Mouse (Mus musculus) ZHBTc4 (cell line): ENCODE results near the gene Chst1.

Experiments used
- DNase-seq: peaks from one replicate; pipeline ENCODE4 v3.0.0-alpha.2; 2011; ENCODE audit warnings: low read depth, low spot score

Chst1 gene

GRCm38 (mm10) chr2:92608810-92609581, 9.5 kb downstream of the Chst1 start:
- DNase-seq = peak; percentile 80

GRCm38 (mm10) chr2:92609704-92610379, 10.3 kb downstream of the Chst1 start:
- no peak for DNase-seq

- peak; percentile 32 for DNase-seq
Observed at GRCm38 (mm10) chr2:92613645-92614044, 14.1 kb downstream of the Chst1 start.

- no peak for DNase-seq
Observed at GRCm38 (mm10) chr2:92614106-92614505, 14.6 kb downstream of the Chst1 start.

- DNase-seq = no peak
Observed at GRCm38 (mm10) chr2:92617077-92617756, 17.7 kb downstream of the Chst1 start.

GRCm38 (mm10) chr2:92618016-92618415, 18.5 kb downstream of the Chst1 start:
- DNase-seq = no peak

GRCm38 (mm10) chr2:92627633-92628032, 28.1 kb downstream of the Chst1 start:
- DNase-seq = no peak

GRCm38 (mm10) chr2:92630799-92631198, 31.3 kb downstream of the Chst1 start:
- DNase-seq = no peak

- DNase-seq = no peak
Observed at GRCm38 (mm10) chr2:92632027-92632426, 32.5 kb downstream of the Chst1 start.

GRCm38 (mm10) chr2:92640555-92640954, 41.0 kb downstream of the Chst1 start:
- DNase-seq = peak; percentile 97

GRCm38 (mm10) chr2:92645282-92646037, 46.0 kb downstream of the Chst1 start:
- DNase-seq = peak; percentile 22

- DNase-seq = no peak
Observed at GRCm38 (mm10) chr2:92649154-92649801, 49.8 kb downstream of the Chst1 start.

- DNase-seq = no peak
Observed at GRCm38 (mm10) chr2:92650428-92650827, 50.9 kb downstream of the Chst1 start.

- no peak for DNase-seq
Observed at GRCm38 (mm10) chr2:92651294-92651816, 51.8 kb downstream of the Chst1 start.

GRCm38 (mm10) chr2:92657189-92657588, 57.7 kb downstream of the Chst1 start:
- peak; percentile 47 for DNase-seq

GRCm38 (mm10) chr2:92658293-92659150, 59.0 kb downstream of the Chst1 start:
- peak; percentile 42 for DNase-seq

- DNase-seq = no peak
Observed at GRCm38 (mm10) chr2:92659491-92660035, 60.1 kb downstream of the Chst1 start.

- no peak for DNase-seq
Observed at GRCm38 (mm10) chr2:92662534-92663068, 63.1 kb downstream of the Chst1 start.
